26 mouse cellular contexts compared by ENCODE assay signal in genomic region chr17:44388916-44389315, GRCm38 (mm10).
"Had no signal": no experiment of that assay in that cellular context is flagged by ENCODE, and none has a peak within 500 bp of the region (broad histone marks: within the 10 kb centered on the region; RNA-seq: fewer than 3 reads in every experiment).

No protein-coding gene starts in this region.

- H3K9ac ChIP-seq: heart, embryonic 13.5 days; heart, embryonic 15.5 days; hindbrain, embryonic 13.5 days; hindbrain, embryonic 15.5 days; kidney, embryonic 15.5 days; limb, embryonic 12.5 days; liver, embryonic 13.5 days had no signal

- ATAC-seq: hindbrain, postnatal 0 days; intestine, embryonic 16.5 days had no signal

- H3K4me3 ChIP-seq: heart, embryonic 10.5 days; heart, embryonic 13.5 days; heart, embryonic 15.5 days; hindbrain, embryonic 13.5 days; hindbrain, embryonic 15.5 days; kidney, embryonic 15.5 days; left cerebral cortex, adult 2 months; limb, embryonic 10.5 days; limb, embryonic 12.5 days; liver, embryonic 13.5 days had no signal

- DNase-seq: gastrocnemius, postnatal 14 days; gastrocnemius, postnatal 36 days; heart, adult 18-20 months; heart, postnatal 14 days; heart, postnatal 36 days; kidney, adult 11 months; kidney, adult 2 months; kidney, adult 9 months; kidney, postnatal 14 days; kidney, postnatal 36 days; layer of hippocampus, adult 9-11 months; liver; liver, embryonic 13.5 days had no signal

- H3K27ac ChIP-seq: heart, embryonic 10.5 days; heart, embryonic 13.5 days; heart, embryonic 15.5 days; hindbrain, embryonic 13.5 days; hindbrain, embryonic 15.5 days; hindbrain, postnatal 0 days; kidney, embryonic 15.5 days; kidney, postnatal 0 days; left cerebral cortex, adult 2 months; limb, embryonic 10.5 days; limb, embryonic 12.5 days; liver, embryonic 13.5 days had no signal

- H3K36me3 ChIP-seq: heart, embryonic 10.5 days; heart, embryonic 13.5 days; heart, embryonic 15.5 days; hindbrain, embryonic 13.5 days; hindbrain, embryonic 15.5 days; kidney, embryonic 15.5 days; limb, embryonic 10.5 days; limb, embryonic 12.5 days; liver, embryonic 13.5 days had no signal

- H3K4me2 ChIP-seq: heart, embryonic 13.5 days; heart, embryonic 15.5 days; hindbrain, embryonic 13.5 days; hindbrain, embryonic 15.5 days; kidney, embryonic 15.5 days; limb, embryonic 12.5 days; liver, embryonic 11.5 days; liver, embryonic 13.5 days had no signal

- H3K9me3 ChIP-seq: heart, embryonic 10.5 days; heart, embryonic 13.5 days; heart, embryonic 15.5 days; hindbrain, embryonic 13.5 days; hindbrain, embryonic 15.5 days; kidney, embryonic 15.5 days; limb, embryonic 10.5 days; limb, embryonic 12.5 days; liver, embryonic 13.5 days had no signal

- H3K27me3 ChIP-seq: heart, embryonic 13.5 days; heart, embryonic 15.5 days; kidney, embryonic 15.5 days; liver, embryonic 13.5 days had no signal

- H3K4me1 ChIP-seq: heart, embryonic 10.5 days; heart, embryonic 13.5 days; heart, embryonic 15.5 days; hindbrain, embryonic 13.5 days; hindbrain, embryonic 15.5 days; kidney, embryonic 15.5 days; limb, embryonic 10.5 days; liver, embryonic 13.5 days had no signal
